Mouse (Mus musculus) brain, embryonic 18.5 days (tissue): ENCODE measurements around the gene Cntnap2.

Experiments used
- DNase-seq: peaks from one replicate; pipeline ENCODE4 v3.0.0-alpha.2; 2012; ENCODE audit warnings: low read depth, low spot score

Cntnap2 gene

DNA sequence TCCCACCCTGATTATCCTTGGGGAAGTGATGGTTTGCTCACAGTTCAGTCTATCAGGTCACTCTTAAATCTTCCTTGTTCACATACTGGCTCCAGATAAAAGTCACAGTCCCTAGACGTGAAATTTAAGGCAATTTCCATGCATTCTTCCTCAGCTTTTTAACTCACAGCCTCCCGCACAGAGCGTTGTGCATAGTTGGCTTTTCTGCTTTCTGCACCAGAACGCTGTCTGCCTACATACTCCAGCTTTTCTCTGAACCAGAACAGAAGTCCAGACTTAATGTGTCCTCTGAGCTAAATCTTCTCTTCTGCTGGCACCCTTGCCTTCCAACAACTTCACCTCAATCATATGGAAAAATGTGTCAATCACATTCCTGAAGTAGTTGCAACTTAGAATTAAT lies 1616.5 kb downstream of the Cntnap2 start:
- no peak for DNase-seq

DNA sequence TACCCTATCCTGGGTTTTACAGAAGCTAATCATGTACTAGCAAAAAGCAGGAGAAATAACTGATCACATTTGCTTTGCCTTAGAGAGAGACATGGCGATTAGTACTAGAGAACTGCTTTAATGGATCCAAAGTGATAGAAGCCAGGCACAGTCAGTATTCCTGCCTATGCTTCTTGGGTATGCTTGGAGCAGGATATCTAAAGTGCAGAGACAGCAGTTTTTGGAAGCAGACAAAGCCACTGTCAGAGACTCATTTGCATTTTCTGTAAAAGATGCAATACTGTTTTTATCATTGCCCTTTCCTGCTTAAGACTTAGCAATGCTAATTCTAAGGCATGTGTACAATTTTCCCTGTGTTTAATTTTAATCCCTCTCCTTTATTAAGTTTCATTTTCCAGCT lies 1637.0 kb downstream of the Cntnap2 start:
- DNase-seq: no peak

DNA sequence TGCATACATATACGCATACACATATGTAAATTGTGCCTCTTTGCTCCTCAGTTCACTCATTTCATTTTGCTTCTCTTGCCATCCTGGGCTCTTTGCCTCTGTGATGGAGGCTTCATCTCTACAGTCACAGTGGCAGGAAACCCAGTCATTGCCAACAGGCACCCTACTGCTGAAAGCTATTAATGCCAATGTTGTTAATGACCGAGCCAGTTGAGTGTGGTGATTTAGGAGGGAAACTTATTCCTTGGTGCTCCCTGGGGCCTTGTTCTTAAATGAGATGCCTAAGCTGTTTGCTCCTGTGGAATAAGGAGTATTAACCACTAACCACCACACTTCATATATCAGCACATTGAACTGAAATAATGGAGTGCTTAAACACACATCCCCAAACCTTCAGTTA lies 1640.2 kb downstream of the Cntnap2 start:
- DNase-seq: no peak

DNA sequence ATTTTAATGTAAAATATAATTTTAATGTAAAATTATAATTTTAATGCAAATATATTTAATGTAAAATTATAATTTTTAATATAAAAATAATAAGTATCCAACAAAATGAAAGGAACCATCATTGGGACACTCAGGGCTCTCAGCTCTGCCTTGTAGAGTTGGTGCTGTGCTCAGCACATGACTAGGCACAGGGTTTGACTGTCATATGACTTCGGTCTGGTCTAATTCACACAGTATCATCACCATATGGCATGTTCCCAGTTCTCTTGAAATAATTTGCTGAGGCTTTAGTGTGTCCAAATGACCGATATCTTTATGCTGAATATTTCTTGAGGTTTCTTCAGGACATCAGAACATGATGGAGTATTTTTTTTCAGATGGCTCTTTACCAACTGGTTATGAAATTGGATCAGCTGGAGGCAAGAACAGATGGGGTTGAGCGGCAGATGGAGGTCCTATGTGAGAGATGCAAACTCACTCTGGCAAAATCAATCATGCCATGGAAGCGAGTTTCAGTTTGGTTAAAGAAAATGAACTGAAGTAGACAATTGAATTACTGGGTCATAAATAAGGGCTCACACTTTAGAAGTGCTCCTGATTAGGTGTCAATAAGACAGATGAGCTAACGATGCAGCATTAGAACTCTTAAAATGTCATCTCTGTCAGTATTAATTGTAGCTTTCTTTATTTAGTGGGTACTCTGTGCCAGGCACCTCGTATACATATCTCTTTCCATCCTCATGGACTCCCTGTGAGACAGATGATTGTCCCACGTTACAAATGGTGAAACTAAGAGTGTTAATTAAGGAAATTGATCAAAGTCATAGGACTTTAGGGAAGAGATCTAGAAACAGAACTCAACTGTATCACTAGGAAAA lies 1645.4 kb downstream of the Cntnap2 start:
- DNase-seq: peak; percentile 56

DNA sequence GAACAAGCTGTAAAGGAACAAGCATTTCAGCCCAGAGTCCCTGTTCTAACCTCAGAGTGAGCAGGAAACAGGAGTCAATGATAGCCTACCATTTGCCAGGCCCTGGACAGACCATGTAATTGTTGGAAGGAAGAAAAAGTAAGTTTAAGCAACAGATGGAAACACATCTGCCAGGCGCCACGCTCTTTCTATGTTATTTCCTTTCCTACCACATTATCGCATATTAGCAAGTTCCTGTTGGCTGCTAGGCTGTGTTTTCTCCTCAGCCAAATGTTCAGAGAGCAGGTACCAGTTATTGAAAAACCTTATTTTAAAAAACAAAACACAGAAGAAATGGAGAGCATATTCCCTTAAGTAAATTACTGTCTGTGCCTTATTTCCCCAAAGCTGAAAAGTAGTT lies 1646.8 kb downstream of the Cntnap2 start:
- peak; percentile 24 for DNase-seq

DNA sequence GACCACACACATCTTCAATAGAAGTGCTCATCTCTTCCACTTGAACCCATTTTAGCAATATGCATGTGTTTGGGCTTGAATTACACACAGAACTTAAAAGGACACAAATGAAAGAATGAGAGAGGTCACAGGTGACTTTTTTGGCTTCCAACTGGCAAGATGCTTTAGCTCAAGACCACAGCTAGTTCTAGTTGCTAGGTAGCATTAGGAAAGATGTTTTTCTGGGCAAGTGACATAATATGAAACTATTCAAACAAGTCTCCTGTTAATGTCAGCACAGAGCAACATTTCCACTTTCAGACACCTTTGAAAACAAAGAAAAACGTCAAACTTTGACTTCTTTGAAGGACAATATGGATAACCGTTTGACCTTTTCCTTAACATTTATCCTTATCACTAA lies 1657.4 kb downstream of the Cntnap2 start:
- no peak for DNase-seq

DNA sequence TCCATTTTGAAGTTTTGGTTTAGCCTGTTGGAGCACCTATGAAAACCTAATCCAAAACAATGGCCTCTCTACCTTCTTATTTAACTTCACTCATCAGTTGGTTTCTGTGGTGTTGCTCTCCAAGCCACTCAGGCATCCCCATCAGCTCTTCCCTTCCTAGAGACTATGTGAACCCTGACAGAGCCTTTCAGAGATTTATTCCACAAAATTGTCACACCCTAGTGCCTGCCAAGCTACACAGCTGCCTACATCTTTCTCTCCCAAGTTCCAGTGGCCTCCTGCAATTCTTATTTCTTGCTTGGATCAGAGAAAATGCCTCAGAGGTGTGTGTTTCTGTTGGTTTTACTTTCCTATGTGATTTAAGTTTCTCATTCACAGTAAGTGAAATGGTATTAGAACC lies 1674.6 kb downstream of the Cntnap2 start:
- no peak for DNase-seq

DNA sequence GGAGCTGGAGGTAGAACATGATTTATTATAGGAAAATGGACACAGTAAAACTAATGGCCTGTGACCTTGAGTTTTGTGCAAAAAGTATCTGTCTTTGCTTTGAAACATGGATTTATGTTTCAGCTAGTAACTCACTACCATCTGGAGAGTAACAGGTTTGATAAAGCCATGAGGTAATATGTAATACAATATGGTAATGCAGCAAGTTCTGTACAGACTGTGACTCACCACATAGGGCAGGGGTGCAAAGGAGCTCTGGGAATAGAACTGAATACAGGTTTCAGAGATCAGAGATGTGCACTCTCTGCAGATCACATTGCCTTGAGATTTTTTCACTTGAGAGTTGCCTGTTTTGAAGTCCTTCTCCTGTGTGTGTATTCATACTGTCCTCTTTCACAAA lies 1689.3 kb downstream of the Cntnap2 start:
- DNase-seq: no peak

DNA sequence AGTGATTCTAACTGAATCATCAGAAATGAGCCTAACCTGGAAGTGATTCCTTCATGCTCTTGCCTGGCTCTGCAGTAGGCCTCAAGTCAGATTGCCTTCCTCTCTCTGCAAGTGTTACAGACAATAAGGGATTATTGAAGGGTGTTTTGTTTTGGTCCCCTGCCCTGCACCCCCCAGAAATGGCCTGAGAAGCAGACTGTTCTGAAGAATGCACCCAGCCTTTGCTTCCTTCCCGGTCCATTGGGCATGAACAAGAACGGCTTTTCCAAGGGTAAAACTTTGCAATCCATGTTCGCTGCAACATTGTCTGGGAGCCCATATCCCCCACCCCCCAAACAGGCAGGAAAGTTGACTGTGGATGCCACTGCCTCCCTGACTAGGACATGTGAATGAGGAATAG lies 1704.3 kb downstream of the Cntnap2 start:
- no peak for DNase-seq

DNA sequence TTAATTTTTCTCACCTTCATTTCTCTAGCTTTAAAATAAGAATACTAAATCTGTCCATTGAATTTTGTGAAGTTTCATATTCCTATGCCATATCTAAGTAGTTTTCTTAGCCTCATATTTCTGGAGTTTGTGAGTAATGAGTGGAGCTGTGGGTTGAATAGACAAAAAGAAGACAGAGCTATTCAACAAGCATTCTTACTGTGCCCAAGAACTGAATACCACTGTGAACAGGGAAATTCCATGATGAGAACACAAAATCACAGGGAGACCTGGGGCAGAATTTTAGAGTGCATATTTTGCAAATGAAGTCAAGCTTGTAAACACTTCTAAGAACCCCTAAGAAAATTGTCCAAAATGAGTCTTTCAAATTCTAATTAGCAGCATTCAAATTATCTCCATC lies 1715.4 kb downstream of the Cntnap2 start:
- DNase-seq: no peak

DNA sequence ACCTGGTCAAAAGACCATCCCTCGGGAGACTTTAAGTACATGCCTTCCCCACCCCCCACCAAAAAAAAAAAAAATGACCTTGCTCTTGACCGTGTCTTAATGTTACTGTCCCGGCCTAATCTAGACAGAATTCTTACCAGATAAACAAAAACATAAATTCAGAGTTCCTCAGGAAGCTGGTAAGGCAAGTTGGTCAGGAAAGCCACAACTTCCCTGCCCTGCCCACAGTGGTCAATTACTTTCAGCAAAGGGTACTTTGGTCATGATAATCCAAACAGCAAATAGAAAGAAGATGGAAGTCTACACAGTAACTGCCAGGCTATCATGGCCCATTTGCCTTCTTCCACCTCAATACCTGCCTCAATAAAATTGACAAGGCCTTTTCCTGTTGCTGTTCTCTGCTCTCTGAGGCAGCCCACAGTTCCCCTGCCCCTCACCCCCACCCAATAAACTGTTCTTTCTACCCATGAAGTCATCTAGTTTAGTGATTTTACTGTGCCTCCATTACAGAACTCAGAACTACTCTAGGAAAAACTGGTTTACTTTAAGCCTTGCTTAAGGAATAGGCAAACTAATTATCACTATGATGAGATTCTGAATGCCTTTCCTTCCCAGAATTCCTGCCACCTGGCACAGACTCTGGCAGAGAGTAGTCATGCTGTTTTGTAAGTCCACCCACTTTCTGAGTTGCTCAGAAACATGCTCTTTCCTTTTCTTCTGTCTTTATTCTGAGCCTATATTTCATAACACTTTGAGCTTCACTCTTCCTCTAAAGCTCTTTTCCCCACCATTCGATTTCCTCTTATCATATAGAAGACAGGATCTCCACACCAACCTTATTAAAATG lies 1743.3 kb downstream of the Cntnap2 start:
- DNase-seq: no peak

DNA sequence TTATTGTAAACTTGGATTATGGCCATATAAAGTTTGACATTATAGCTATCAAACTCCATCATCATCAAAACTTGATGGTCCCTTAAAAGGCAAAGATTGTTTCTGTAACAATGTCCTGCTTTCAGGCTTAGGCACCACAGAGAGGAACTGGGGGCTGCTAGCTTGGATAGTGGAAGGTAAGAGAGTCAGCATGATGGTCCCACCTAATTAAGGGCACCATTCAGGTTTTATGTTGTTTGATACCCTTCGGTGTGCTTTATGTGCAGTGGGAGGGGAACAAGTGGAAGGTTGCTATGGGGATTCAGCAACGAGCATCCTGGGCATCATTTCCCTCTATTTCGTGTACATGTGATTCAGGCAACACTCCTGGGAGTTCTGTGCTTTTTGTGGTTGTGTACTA lies 1797.5 kb downstream of the Cntnap2 start:
- DNase-seq: no peak

DNA sequence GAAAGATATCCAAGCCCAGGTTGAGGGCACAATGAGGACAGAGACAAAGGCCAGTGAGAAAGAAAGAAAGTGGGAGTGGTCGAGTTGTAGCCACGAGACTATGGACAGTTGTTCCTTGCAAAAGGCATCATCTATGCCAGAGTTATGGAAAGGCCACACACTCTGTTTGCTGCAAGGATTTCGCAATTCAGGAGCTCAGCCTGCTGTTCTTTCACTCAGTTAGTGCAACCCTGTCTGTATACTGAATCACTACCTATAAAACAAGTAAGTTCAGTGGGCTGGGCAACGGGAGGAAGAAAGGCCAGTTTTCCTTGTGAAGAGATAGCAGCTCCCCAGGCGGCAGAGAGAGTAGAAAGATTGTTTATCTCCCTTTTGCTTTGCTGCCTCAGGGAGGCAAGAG lies 1801.9 kb downstream of the Cntnap2 start:
- no peak for DNase-seq

DNA sequence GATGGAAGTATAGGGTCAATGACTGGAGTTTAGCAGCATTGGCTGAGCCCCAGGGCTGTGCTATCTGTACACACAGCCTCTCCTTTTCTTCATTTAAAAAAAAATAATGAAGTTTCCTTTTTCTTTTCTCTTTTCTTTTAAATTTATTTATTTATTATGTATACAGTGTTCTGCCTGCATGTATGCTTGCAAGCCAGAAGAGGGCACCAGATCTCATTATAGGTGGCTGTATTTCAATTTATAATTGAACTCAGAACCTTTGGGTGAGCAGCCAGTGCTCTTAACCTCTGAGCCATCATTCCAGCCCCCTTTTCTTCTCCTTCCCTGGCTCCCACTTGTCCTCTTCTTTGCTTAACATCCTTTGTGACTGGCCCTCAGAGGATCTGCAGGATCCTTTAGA lies 1807.2 kb downstream of the Cntnap2 start:
- DNase-seq: no peak

DNA sequence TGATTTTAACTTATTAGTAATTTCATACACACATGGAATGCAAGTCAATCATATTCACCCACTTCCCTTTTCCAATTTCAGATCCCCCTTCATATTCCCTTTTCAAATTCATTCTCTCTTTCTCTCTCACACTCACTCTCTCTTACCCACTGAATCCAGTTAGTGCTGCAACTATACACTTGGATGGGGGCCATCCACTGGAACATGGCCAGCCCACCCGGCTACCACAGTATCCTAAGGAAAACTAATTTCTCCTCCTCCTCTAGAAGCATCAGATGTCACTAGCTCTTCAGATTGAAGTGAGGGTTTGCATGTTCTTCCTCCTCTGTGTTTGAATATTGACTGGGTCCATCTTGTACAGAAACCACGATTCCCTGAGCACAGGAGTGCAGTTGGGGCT lies 1827.1 kb downstream of the Cntnap2 start:
- DNase-seq: no peak

DNA sequence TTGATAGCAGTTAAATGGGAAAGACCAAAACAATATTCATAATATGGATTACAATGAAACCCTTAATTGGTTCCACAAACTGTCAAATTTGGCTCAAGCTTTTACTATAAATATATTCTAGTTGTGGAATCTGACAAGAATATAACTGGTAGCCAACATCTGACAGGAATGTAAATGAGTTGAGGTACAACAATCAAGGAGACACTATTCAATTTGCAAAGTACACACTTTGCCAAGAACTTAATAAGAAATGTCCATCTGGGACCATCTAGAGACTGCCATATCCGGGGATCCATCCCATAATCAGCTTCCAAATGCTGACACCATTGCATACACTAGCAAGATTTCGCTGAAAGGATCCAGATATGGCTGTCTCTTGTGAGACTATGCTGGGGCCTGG lies 1850.0 kb downstream of the Cntnap2 start:
- no peak for DNase-seq

DNA sequence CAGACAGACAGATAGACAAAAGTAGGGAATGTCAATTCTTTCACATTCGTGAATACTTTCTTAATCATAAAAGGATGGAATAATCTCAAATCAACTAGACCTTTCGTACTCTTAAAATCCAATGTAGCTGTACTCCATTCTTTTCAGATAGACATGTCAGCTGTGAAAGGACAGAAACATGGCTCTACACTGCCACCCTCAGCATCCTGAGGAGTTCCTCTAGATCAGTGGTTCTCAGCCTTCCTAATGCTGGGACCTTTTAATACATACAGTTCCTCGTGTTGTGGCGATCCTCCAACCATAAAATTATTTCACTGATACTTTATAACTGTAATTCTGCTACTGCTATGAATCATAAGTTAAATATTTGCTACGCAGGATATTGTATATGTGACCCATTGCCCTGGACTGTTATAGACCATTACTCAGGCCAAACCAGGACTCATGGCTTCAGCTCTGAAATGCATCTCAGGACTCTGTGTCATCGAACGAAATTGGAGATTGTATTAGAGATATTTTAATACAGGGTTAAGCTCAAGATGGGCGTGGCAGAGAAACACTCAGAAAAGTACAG lies 1859.6 kb downstream of the Cntnap2 start:
- no peak for DNase-seq

DNA sequence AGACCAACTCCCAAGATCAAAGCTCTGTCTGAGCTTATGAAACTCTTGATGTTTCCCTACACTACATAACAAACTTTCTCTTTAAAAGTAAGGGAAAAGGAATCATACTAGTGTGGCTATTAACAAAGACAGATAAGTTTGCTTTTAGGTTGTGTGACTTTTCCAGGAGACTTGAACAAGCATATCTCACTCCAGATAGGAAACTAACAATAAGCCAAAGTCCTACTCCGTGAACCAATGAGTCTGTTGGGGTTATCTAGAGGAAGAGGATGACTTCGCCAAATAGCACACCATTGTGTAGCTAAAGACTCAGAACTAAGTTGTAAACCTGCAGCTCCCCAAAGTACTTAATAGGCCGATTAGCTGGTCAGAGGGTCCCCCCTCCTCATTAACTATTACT lies 1860.8 kb downstream of the Cntnap2 start:
- DNase-seq: no peak

DNA sequence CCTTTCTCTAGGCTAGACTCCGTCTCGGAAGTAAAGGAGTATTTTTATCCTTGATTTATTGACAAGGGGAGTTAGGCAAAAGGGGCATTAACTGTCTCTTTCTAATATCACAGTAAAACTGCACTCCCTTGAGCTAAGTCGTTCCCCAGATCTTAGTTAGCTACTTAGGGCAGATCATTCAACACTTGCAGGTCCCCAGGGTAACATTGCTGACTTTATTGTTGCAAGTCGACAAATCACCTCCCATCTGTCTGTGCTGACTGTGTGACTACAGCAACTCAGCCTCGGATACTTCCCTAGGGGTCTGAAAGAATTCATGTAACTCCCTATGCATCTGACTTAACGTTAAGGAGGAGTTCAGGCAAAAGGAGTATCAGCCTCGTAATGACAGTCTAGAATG lies 1865.6 kb downstream of the Cntnap2 start:
- no peak for DNase-seq

DNA sequence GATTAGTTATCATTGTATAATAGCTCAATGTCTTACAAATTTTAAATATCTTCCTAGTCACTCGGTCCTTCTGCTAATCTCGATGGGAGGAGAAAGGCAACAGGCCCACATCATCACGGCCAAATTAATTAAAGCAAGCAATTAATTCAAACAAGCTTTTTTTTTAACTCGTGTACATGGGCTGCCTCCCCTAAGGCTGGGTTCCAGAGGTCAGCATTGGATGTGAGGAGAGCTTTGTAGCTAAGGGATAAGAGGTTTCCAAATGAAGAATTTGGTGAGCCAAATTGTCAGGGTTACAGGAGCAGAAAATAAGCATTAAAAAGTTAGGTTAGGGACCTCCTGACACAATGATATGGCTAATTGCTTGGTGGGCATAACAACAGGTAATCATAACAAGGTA lies 1886.5 kb downstream of the Cntnap2 start:
- DNase-seq: no peak

DNA sequence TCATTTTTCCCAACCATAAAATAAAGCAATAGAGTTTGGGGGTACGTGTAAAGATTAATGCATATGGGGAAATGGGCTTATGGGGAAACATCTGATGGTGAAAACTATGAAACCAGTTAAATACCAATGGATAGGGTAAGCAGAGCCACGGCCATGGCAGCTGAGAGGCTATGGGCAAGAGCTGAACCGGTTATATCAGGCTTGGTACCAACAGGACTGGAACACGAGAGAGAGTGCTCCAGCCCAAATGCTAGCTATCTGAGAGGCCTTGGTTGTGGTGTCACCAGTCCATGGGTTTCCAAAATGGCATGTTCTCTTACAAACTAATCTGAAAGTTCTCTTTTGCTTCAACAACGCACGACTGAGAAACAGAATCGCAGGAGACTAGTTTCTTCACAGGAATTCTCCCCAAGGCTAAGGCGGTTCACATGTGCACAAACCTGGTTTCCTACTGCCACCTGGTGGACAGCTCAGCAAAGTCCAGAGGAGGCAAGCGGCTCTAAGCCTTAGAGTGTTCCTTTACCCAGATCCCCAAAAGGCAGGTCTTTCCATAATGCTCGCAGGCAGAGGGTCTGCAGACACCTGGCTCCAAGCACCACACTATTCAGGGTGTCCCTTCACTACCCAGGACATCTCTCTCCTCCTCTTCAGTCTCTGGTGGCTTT lies 1902.0 kb downstream of the Cntnap2 start:
- peak; percentile 64 for DNase-seq

DNA sequence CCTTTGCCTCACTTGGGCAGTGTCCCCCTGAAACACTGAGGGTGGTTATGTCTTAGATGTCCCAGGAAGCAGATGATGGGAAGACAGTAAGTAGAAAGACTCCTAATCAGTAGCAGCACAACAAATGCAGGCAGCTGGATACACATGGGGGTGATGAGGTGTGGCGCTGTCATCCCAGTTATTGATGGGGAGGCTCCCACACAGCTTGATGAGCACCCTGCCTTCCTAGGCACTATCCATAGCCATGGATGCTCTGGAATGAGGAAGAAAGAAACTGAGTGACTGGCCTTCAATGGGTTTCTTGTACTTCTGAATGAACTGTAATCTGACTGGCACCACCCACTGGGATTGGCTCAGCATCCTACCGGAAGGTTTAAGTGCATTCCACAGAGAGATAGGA lies 1904.1 kb downstream of the Cntnap2 start:
- DNase-seq: no peak
